Mouse (Mus musculus) heart, adult 18-20 months (tissue): ENCODE data around the gene Rasl11b. TPM values are rescaled to one million over a fixed set of nuclear protein-coding genes. Genes with fewer than 3 reads are reported as not detected.

ENCODE experiments used
- total RNA-seq, 2 experiments: library from RNA; stranded (reverse); gene quantifications; 2 replicates each; pipeline ENCODE4 v1.2.3; 2021

The Rasl11b gene
- total RNA-seq, 2 experiments from 2014 or later, result 28.0 to 31.6 TPM

Other genes starting within 250 kb of the Rasl11b start
- 10 to 100 TPM; 34.8 to 38.2 TPM for gene Usp46, start 126.9 kb upstream of the Rasl11b start, total RNA-seq